ENCODE assay signal across 7 mouse cellular contexts in genomic region chr15:98977759-98978408, GRCm38 (mm10). TPM values are rescaled to one million over a fixed set of nuclear protein-coding genes. Genes with fewer than 3 reads are reported as not detected.
DNase-seq lines count a peak whose midpoint lies in the region; ATAC-seq and TF ChIP-seq lines count a peak whose summit lies in the region.

No protein-coding gene starts in this region.

- H3K9ac ChIP-seq in heart, postnatal 0 days (replicated peaks; ENCODE audit: low read depth, low read length), result peak overlapping the region; percentile 45
- peak overlapping the region; percentile 36; the same call in 1 of the 2 replicates for H3K9ac ChIP-seq in midbrain, postnatal 0 days (replicated peaks; ENCODE audit: low read length, poor library complexity, severe bottlenecking)

- H3K27ac ChIP-seq in forebrain, embryonic 10.5 days, result peak overlapping the region; percentile 75
- H3K27ac ChIP-seq in heart, postnatal 0 days (ENCODE audit: low read depth), result peak overlapping the region; percentile 76
- H3K27ac ChIP-seq in midbrain, postnatal 0 days (ENCODE audit: low read depth, low read length), result peak overlapping the region; percentile 88

- peaks cover 57% of the 10 kb centered on the region for H3K4me1 ChIP-seq in forebrain, embryonic 10.5 days
- H3K4me1 ChIP-seq in heart, postnatal 0 days (ENCODE audit: control insufficient read depth, insufficient read depth), result peaks cover 7% of the 10 kb centered on the region
- H3K4me1 ChIP-seq in midbrain, postnatal 0 days (ENCODE audit: insufficient read depth, low read length), result peaks cover 32% of the 10 kb centered on the region

- WGBS in forebrain, embryonic 10.5 days, result 78% methylated on average over 14 of the region's 14 CpGs
- 48% methylated on average over 14 of the region's 14 CpGs for WGBS in heart, postnatal 0 days
- WGBS in midbrain, postnatal 0 days, result 20% methylated on average over 14 of the region's 14 CpGs

- TF ChIP-seq CTCF in heart, postnatal 0 days (IDR thresholded peaks at IDR 0.05; ENCODE audit: low read depth), result no peak
- TF ChIP-seq CTCF in midbrain, postnatal 0 days (IDR thresholded peaks at IDR 0.05), result no peak

- no peak overlapping the region; the same call in 1 of the 2 replicates for H3K4me3 ChIP-seq in forebrain, embryonic 10.5 days
- H3K4me3 ChIP-seq in heart, postnatal 0 days (ENCODE audit: low read depth, low read length), result no peak overlapping the region
- H3K4me3 ChIP-seq in midbrain, postnatal 0 days (ENCODE audit: low read depth, low read length), result peak overlapping the region; percentile 12; the same call in 1 of the 2 replicates

- no peaks in the 10 kb centered on the region for H3K36me3 ChIP-seq in forebrain, embryonic 10.5 days (replicated peaks)
- no peaks in the 10 kb centered on the region for H3K36me3 ChIP-seq in heart, postnatal 0 days (replicated peaks; ENCODE audit: control insufficient read depth, insufficient read depth, low read length)
- no peaks in the 10 kb centered on the region for H3K36me3 ChIP-seq in midbrain, postnatal 0 days (ENCODE audit: insufficient read depth, low read length)

- peak overlapping the region; percentile 14; the same call in 1 of the 2 replicates for H3K4me2 ChIP-seq in heart, postnatal 0 days (ENCODE audit: low read depth, low read length)
- peak overlapping the region; percentile 39 for H3K4me2 ChIP-seq in midbrain, postnatal 0 days (ENCODE audit: low read depth, low read length, poor library complexity, severe bottlenecking)

- no peaks in the 10 kb centered on the region for H3K9me3 ChIP-seq in forebrain, embryonic 10.5 days
- H3K9me3 ChIP-seq in heart, postnatal 0 days (replicated peaks; ENCODE audit: control insufficient read depth, low read length), result no peaks in the 10 kb centered on the region
- H3K9me3 ChIP-seq in midbrain, postnatal 0 days (ENCODE audit: low read length), result no peaks in the 10 kb centered on the region

- peak; percentile 54 for DNase-seq in urinary bladder, postnatal 25 days (ENCODE audit: low spot score)
- DNase-seq in urinary bladder, postnatal 10 days (ENCODE audit: low spot score), result no peak
- DNase-seq in forebrain, embryonic 10.5 days (ENCODE audit: extremely low spot score, low spot score), result no peak
- DNase-seq in heart, postnatal 0 days (ENCODE audit: low spot score), result peak; percentile 55
- peak; percentile 90 to 95 for DNase-seq in kidney, postnatal 36 days
- peak; percentile 96 for DNase-seq in midbrain, postnatal 0 days (ENCODE audit: low spot score)

- H3K27me3 ChIP-seq in forebrain, embryonic 10.5 days (ENCODE audit: poor library complexity, severe bottlenecking), result peaks cover 23% of the 10 kb centered on the region
- H3K27me3 ChIP-seq in heart, postnatal 0 days (ENCODE audit: control insufficient read depth, insufficient read depth, low read length), result no peaks in the 10 kb centered on the region
- H3K27me3 ChIP-seq in midbrain, postnatal 0 days (ENCODE audit: insufficient read depth, low read length), result no peaks in the 10 kb centered on the region

- ATAC-seq in heart, postnatal 0 days (ENCODE audit: insufficient read depth, low read depth), result no peak; the same call in 1 of the 2 replicates
- ATAC-seq in midbrain, postnatal 0 days (ENCODE audit: low FRiP score), result peak; percentile 70
- no peak for ATAC-seq in megakaryocyte-erythroid progenitor cell, adult 5-6 weeks (replicated peaks; ENCODE audit: low FRiP score, low TSS enrichment, poor library complexity, severe bottlenecking)

- TF ChIP-seq EP300 in heart, postnatal 0 days (IDR thresholded peaks at IDR 0.05; ENCODE audit: low read depth), result 0 out of 2 replicates have a peak, but pooled peaks have one; percentile 2

RNA-seq across cellular contexts. Expression of gene Tuba1a, which starts 24.4 kb away (rescaled TPM):
- 2,769 and 3,107 TPM in 2 replicates for polyA plus RNA-seq in forebrain, embryonic 10.5 days (2016; fragmentation: Nextera tagmentation; extraction: Ambion mirVana)
- total RNA-seq in heart, postnatal 0 days (2014; rRNA removed; ENCODE audit: low replicate concordance), result 1,016 and 1,136 TPM in 2 replicates
- polyA plus RNA-seq in heart, postnatal 0 days (2015; fragmentation: Nextera tagmentation; extraction: Ambion mirVana), result 404 and 408 TPM in 2 replicates
- 17,447 and 20,461 TPM in 2 replicates for total RNA-seq in midbrain, postnatal 0 days (2014; rRNA removed)
- 15,641 and 16,823 TPM in 2 replicates for polyA plus RNA-seq in midbrain, postnatal 0 days (2015; fragmentation: Nextera tagmentation; extraction: Ambion mirVana)
- total RNA-seq in megakaryocyte-erythroid progenitor cell, adult 5-6 weeks (2014; fragmentation: Nextera tagmentation), result 4.5 and 10.2 TPM in 2 replicates
- 9.7 and 16.0 TPM in 2 replicates for total RNA-seq in megakaryocyte-erythroid progenitor cell, adult 5-6 weeks (2017)

RNA-seq across cellular contexts. Expression of gene Gm49450, which starts 24.5 kb away (rescaled TPM):
- not detected in 2 replicates for polyA plus RNA-seq in forebrain, embryonic 10.5 days (2016; fragmentation: Nextera tagmentation; extraction: Ambion mirVana)
- total RNA-seq in heart, postnatal 0 days (2014; rRNA removed; ENCODE audit: low replicate concordance), result 78.3 and 158 TPM in 2 replicates
- polyA plus RNA-seq in heart, postnatal 0 days (2015; fragmentation: Nextera tagmentation; extraction: Ambion mirVana), result not detected in 2 replicates
- 1,797 and 2,945 TPM in 2 replicates for total RNA-seq in midbrain, postnatal 0 days (2014; rRNA removed)
- not detected in 2 replicates for polyA plus RNA-seq in midbrain, postnatal 0 days (2015; fragmentation: Nextera tagmentation; extraction: Ambion mirVana)
- not detected in 2 replicates for total RNA-seq in megakaryocyte-erythroid progenitor cell, adult 5-6 weeks (2014; fragmentation: Nextera tagmentation)
- total RNA-seq in megakaryocyte-erythroid progenitor cell, adult 5-6 weeks (2017), result not detected in 2 replicates

RNA-seq across cellular contexts. Expression of gene Tuba1b, which starts 43.5 kb away (rescaled TPM):
- 2,760 and 2,766 TPM in 2 replicates for polyA plus RNA-seq in forebrain, embryonic 10.5 days (2016; fragmentation: Nextera tagmentation; extraction: Ambion mirVana)
- 2,330 and 2,912 TPM in 2 replicates for total RNA-seq in heart, postnatal 0 days (2014; rRNA removed; ENCODE audit: low replicate concordance)
- 608 and 611 TPM in 2 replicates for polyA plus RNA-seq in heart, postnatal 0 days (2015; fragmentation: Nextera tagmentation; extraction: Ambion mirVana)
- 2,522 and 3,264 TPM in 2 replicates for total RNA-seq in midbrain, postnatal 0 days (2014; rRNA removed)
- 1,582 and 1,796 TPM in 2 replicates for polyA plus RNA-seq in midbrain, postnatal 0 days (2015; fragmentation: Nextera tagmentation; extraction: Ambion mirVana)
- 2,322 and 3,225 TPM in 2 replicates for total RNA-seq in megakaryocyte-erythroid progenitor cell, adult 5-6 weeks (2014; fragmentation: Nextera tagmentation)
- total RNA-seq in megakaryocyte-erythroid progenitor cell, adult 5-6 weeks (2017), result 801 and 969 TPM in 2 replicates

RNA-seq across cellular contexts. Expression of gene Tuba1c, which starts 51.8 kb away (rescaled TPM):
- 160 and 171 TPM in 2 replicates for polyA plus RNA-seq in forebrain, embryonic 10.5 days (2016; fragmentation: Nextera tagmentation; extraction: Ambion mirVana)
- 309 and 399 TPM in 2 replicates for total RNA-seq in heart, postnatal 0 days (2014; rRNA removed; ENCODE audit: low replicate concordance)
- polyA plus RNA-seq in heart, postnatal 0 days (2015; fragmentation: Nextera tagmentation; extraction: Ambion mirVana), result 73.8 and 97.1 TPM in 2 replicates
- 18.2 and 22.6 TPM in 2 replicates for total RNA-seq in midbrain, postnatal 0 days (2014; rRNA removed)
- polyA plus RNA-seq in midbrain, postnatal 0 days (2015; fragmentation: Nextera tagmentation; extraction: Ambion mirVana), result 9.6 and 9.9 TPM in 2 replicates
- 85.6 and 109 TPM in 2 replicates for total RNA-seq in megakaryocyte-erythroid progenitor cell, adult 5-6 weeks (2014; fragmentation: Nextera tagmentation)
- total RNA-seq in megakaryocyte-erythroid progenitor cell, adult 5-6 weeks (2017), result 34.5 and 41.4 TPM in 2 replicates

RNA-seq across cellular contexts. Expression of gene Lmbr1l, which starts 59.9 kb away (rescaled TPM):
- polyA plus RNA-seq in forebrain, embryonic 10.5 days (2016; fragmentation: Nextera tagmentation; extraction: Ambion mirVana), result 23.9 and 25.3 TPM in 2 replicates
- 25.5 and 28.2 TPM in 2 replicates for total RNA-seq in heart, postnatal 0 days (2014; rRNA removed; ENCODE audit: low replicate concordance)
- 8.0 and 9.6 TPM in 2 replicates for polyA plus RNA-seq in heart, postnatal 0 days (2015; fragmentation: Nextera tagmentation; extraction: Ambion mirVana)
- total RNA-seq in midbrain, postnatal 0 days (2014; rRNA removed), result 46.0 and 56.9 TPM in 2 replicates
- polyA plus RNA-seq in midbrain, postnatal 0 days (2015; fragmentation: Nextera tagmentation; extraction: Ambion mirVana), result 19.6 and 21.7 TPM in 2 replicates
- 8.7 and 14.5 TPM in 2 replicates for total RNA-seq in megakaryocyte-erythroid progenitor cell, adult 5-6 weeks (2014; fragmentation: Nextera tagmentation)
- 5.7 and 12.0 TPM in 2 replicates for total RNA-seq in megakaryocyte-erythroid progenitor cell, adult 5-6 weeks (2017)

Comparison
In these comparisons a context has a peak if more than half of its experiments do, and no peak if none do; other contexts are left out.
1. DNase-seq: peak in urinary bladder, postnatal 25 days (single experiment), heart, postnatal 0 days (single experiment), kidney, postnatal 36 days (2 of 2) and midbrain, postnatal 0 days (single experiment); none in urinary bladder, postnatal 10 days (single experiment) and forebrain, embryonic 10.5 days (single experiment).
2. RNA of gene Tuba1a, which starts 24.4 kb away (total RNA-seq): 17,447 to 20,461 TPM in midbrain, postnatal 0 days and 1,016 to 1,136 TPM in heart, postnatal 0 days; 4.5 to 16.0 TPM in megakaryocyte-erythroid progenitor cell, adult 5-6 weeks; every median in the first group is over 10 times any median in the second.
3. RNA of gene Gm49450, which starts 24.5 kb away (total RNA-seq): 1,797 to 2,945 TPM in midbrain, postnatal 0 days and 78.3 to 158 TPM in heart, postnatal 0 days; not detected in megakaryocyte-erythroid progenitor cell, adult 5-6 weeks; every median in the first group is over 10 times any median in the second.
4. Peak in every context shown above with its lines, with median percentiles within 50 percentile points of each other: H3K27ac ChIP-seq.